Mouse (Mus musculus): ENCODE measurements at regions not wholly inside any gene's neighbourhood (a gene's known extent, or its start where the extent isn't known, plus 50 kb on each side); places are given as distances from the start of the nearest gene placed in this dataset.

DNA sequence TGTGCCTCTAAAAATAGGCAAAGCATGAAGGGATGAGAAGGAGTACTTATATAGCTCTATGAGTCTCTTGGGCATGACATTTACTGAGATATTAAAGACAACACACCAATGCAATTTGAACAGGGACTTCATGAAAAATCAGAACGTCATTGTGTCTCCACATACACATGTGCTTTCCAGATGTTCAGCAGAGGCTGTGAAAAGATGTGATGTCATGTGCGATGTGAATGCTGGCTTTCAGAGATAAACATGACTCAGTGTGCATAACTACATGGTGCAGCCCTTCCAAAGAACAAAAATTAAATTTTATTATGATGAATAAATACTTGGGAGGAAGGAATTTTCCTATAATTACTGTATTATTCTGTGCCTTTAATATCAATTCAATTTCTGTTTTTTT, 695.8 kb downstream of the Tlr4 start:
- TF ChIP-seq POLR2A (IDR thresholded peaks at IDR 0.05; ENCODE audit: low read depth, low read length) (no peak), CTCF (IDR thresholded peaks at IDR 0.05; ENCODE audit: borderline replicate concordance, insufficient read depth, low read length) (no peak)
- Histone ChIP-seq H3K4me1 (ENCODE audit: control insufficient read depth, insufficient read depth, low read length) (no peaks in the 10 kb centered on the region), H3K4me3 (ENCODE audit: insufficient read depth, low read length) (no peak overlapping the region), H3K27ac (ENCODE audit: insufficient read depth, low read length) (no peak overlapping the region)

DNA sequence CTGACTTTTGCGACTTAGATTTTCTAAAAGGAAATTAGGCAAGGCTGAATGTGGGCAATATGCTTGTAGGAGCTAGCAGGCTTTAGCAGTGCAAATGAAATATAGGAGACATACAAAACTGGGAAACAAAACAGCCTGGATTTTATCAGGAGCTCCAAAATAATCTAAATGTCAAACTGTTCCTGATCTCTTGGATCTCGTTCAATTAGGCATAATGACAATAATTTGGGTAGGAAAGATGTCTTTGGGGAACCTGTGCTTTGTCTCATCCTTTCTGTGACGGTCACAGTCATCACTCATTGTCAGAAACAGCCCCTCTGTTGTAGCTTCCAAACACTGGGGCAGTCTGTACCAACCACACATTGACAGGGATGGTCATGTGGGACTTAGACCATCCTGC, 702.2 kb downstream of the Tlr4 start:
- Histone ChIP-seq H3K27ac (ENCODE audit: insufficient read depth, low read length) (no peak overlapping the region), H3K4me3 (ENCODE audit: insufficient read depth, low read length) (no peak overlapping the region), H3K4me1 (ENCODE audit: control insufficient read depth, insufficient read depth, low read length) (no peaks in the 10 kb centered on the region)
- no peak for TF ChIP-seq CTCF (IDR thresholded peaks at IDR 0.05; ENCODE audit: borderline replicate concordance, insufficient read depth, low read length)
- no peak for TF ChIP-seq POLR2A (IDR thresholded peaks at IDR 0.05; ENCODE audit: low read depth, low read length)

DNA sequence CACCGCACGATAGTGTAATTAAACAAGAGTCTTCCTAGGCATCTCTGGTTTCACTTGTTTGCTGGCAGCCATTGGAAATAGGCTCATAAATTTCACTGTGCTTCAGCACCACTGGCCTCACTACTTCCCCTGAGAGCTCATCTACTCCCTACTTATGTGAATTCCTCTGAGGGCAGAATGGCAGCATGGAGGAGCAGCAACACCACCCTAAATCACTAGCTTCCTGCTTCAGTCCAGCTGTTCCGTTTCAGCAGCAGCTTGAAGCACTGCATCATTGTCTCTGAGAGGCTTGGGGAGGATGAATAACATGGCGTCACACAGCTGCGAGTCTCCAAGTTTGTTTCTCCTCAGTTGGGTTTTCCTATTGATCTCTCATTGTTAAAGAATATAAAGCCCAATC, 712.1 kb downstream of the Tlr4 start:
- Histone ChIP-seq H3K4me1 (ENCODE audit: control insufficient read depth, insufficient read depth, low read length) (no peaks in the 10 kb centered on the region), H3K27ac (ENCODE audit: insufficient read depth, low read length) (no peak overlapping the region), H3K4me3 (ENCODE audit: insufficient read depth, low read length) (no peak overlapping the region)
- TF ChIP-seq POLR2A (IDR thresholded peaks at IDR 0.05; ENCODE audit: low read depth, low read length) (no peak), CTCF (IDR thresholded peaks at IDR 0.05; ENCODE audit: borderline replicate concordance, insufficient read depth, low read length) (no peak)

DNA sequence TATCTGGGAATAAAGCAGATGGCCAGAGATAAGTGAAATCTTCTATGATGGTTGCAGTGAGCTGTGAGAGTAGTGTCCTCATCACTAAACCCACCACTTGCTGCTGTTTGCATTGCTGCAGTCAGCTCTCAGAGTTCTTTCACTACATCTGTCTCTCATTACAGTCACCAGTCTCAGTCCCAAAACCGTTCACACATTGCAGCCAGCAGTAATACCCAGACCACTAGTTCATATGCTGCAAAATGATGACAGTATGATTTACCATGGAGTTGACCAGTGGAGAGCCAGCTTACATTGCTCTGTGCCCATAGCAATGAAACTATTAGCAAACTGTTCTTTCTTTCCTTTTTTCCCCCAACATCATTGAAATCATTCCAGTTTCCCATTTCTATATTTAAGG, 718.6 kb downstream of the Tlr4 start:
- no peak for TF ChIP-seq CTCF (IDR thresholded peaks at IDR 0.05; ENCODE audit: borderline replicate concordance, insufficient read depth, low read length)
- no peak for TF ChIP-seq POLR2A (IDR thresholded peaks at IDR 0.05; ENCODE audit: low read depth, low read length)
- Histone ChIP-seq H3K4me3 (ENCODE audit: insufficient read depth, low read length) (no peak overlapping the region), H3K27ac (ENCODE audit: insufficient read depth, low read length) (no peak overlapping the region), H3K4me1 (ENCODE audit: control insufficient read depth, insufficient read depth, low read length) (no peaks in the 10 kb centered on the region)

DNA sequence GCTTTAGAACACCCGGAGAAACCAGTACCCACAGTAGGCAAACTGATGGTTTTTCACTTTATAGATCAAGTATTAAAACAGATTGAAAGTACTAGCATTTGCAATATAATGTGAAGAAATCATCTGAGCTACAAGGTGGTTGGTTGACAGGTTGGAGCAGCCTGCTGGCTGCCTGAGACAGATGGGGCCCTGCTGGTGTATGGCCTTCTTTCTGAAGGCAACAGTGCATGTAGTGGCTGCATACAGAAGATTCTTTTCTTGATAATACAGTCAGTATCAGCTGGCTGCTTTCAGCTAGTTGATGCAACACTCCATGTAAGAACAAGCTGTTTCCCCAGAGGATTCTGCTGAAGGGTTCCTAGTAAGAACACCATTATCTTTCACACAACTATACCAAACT, 720.6 kb downstream of the Tlr4 start:
- H3K4me3 ChIP-seq (ENCODE audit: insufficient read depth, low read length) = no peak overlapping the region
- H3K4me1 ChIP-seq (ENCODE audit: control insufficient read depth, insufficient read depth, low read length) = no peaks in the 10 kb centered on the region
- TF ChIP-seq POLR2A (IDR thresholded peaks at IDR 0.05; ENCODE audit: low read depth, low read length) = no peak
- TF ChIP-seq CTCF (IDR thresholded peaks at IDR 0.05; ENCODE audit: borderline replicate concordance, insufficient read depth, low read length) = no peak
- H3K27ac ChIP-seq (ENCODE audit: insufficient read depth, low read length) = no peak overlapping the region

DNA sequence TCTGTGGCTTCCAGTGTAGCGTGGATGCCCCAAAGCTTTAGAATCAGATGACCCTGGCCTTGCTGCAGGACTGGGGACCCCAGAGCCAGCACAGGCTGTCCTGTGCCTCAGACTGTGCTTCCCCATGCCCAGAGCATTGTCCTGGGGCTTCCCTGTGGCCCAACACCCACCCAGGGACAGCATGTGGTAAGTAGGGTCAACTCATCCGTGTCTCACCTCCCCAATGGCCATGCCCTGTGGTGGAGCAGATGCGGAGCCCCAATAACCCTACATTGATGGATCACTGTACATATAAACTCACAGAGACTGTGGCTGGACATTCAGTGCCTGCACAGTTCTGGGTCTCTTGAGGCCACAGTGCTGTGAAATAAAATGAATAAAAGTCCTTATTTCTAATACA, 726.1 kb downstream of the Tlr4 start:
- TF ChIP-seq POLR2A (IDR thresholded peaks at IDR 0.05; ENCODE audit: low read depth, low read length) (no peak), CTCF (IDR thresholded peaks at IDR 0.05; ENCODE audit: borderline replicate concordance, insufficient read depth, low read length) (no peak)
- no peak overlapping the region for H3K27ac ChIP-seq (ENCODE audit: insufficient read depth, low read length)
- H3K4me3 ChIP-seq (ENCODE audit: insufficient read depth, low read length) = no peak overlapping the region
- no peaks in the 10 kb centered on the region for H3K4me1 ChIP-seq (ENCODE audit: control insufficient read depth, insufficient read depth, low read length)

DNA sequence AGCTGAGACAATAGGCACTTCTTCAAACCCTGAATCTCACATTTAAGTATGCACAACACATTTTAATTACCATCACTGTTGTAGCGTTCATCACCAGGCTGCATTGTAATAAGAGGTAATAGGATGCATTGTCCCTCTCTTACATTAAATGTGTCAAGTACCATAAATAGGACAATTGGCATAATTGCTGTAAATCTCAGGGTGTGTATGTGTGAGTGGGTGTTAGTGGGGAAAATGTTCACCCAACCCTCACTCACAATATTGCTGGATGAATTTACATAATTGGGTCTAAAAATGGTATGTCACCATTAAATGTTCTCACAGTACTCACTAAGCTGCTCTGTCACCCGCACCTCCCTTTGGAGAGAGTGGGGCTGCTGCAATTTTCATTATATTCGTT, 747.4 kb downstream of the Tlr4 start:
- H3K27ac ChIP-seq (ENCODE audit: insufficient read depth, low read length) = no peak overlapping the region
- H3K4me3 ChIP-seq (ENCODE audit: insufficient read depth, low read length) = no peak overlapping the region

DNA sequence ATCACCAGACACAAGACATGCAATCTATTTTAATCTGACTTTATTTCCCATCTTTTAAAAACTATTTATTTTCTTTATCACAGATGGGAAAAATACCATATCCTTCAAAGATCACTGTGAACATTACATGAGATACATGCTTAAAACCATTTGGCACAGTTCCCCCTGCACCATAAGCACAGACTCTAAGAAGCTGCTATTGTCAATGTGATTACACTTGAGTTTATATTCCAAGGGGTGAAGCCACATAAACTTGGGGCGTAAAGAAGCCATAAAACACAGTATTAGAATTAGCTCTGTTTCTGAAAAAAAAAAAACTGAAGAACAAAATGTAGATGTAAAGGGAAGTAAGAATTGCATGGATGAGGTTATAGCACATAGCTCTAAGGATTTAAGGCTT, 762.1 kb downstream of the Tlr4 start:
- Histone ChIP-seq H3K27ac (ENCODE audit: insufficient read depth, low read length) (no peak overlapping the region), H3K4me3 (ENCODE audit: insufficient read depth, low read length) (no peak overlapping the region), H3K4me1 (ENCODE audit: control insufficient read depth, insufficient read depth, low read length) (no peaks in the 10 kb centered on the region)
- TF ChIP-seq POLR2A (IDR thresholded peaks at IDR 0.05; ENCODE audit: low read depth, low read length) (no peak), CTCF (IDR thresholded peaks at IDR 0.05; ENCODE audit: borderline replicate concordance, insufficient read depth, low read length) (no peak)

More for the DNA sequence above, 747.4 kb downstream of the Tlr4 start:
- TF ChIP-seq POLR2A (IDR thresholded peaks at IDR 0.05; ENCODE audit: low read depth, low read length) (no peak), CTCF (IDR thresholded peaks at IDR 0.05; ENCODE audit: borderline replicate concordance, insufficient read depth, low read length) (no peak)
- H3K4me1 ChIP-seq (ENCODE audit: control insufficient read depth, insufficient read depth, low read length) = no peaks in the 10 kb centered on the region

DNA sequence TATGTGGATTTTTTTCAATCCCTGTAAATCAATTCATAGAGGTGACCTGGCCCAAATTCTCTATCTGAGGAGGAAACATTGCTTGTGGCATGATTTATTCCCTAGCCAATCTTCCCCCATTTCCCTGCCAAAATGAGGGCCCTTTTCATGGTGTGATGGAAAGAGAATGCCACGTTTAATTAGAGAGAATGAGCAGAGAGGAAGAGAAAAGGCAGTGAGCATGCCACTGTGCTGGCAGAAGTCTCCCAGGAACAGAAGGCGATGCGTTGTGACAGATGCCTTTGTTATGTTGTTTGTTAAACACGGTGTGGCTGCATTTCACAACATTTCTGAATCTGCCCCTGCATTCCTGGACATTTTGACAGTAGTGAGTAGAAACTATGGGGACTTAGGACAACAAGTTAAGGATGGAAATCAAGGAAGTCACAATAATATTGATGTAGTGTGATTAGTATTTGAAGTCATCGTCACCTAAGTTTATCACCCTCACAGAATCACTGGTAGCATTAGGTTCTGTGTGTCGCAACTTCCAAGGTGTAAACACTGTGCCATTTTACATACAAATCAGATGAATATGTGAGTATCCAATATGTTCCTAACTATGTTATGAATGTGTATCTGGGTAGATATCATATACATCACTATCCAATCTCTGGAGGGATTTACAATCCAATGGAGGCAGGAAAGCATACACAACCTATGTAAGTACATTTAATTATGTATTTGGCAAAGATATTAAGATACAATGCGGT, 762.8 kb downstream of the Tlr4 start:
- no peak overlapping the region for H3K4me3 ChIP-seq (ENCODE audit: insufficient read depth, low read length)
- no peaks in the 10 kb centered on the region for H3K4me1 ChIP-seq (ENCODE audit: control insufficient read depth, insufficient read depth, low read length)
- H3K27ac ChIP-seq (ENCODE audit: insufficient read depth, low read length) = no peak overlapping the region
- TF ChIP-seq POLR2A (IDR thresholded peaks at IDR 0.05; ENCODE audit: low read depth, low read length) = no peak
- TF ChIP-seq CTCF (IDR thresholded peaks at IDR 0.05; ENCODE audit: borderline replicate concordance, insufficient read depth, low read length) = no peak

DNA sequence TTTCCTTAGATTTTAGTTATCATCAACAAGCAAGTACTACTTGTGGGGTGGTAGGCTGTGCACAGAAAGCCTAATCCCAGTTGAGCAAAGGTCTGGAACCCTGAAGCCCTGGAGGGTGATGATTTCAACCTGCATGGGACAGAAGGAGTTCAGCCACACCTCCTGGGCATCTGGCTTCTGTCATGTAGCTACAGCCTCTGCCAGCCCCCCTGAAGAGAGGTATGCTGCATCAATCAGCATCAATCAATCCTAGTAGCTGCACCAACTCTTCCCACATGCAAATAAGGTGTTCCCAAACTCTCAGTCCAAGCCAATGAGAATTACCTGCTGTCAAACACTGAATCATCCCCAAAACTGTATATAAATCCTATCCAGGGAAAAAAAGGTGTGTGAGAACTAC, 779.8 kb downstream of the Tlr4 start:
- Histone ChIP-seq H3K4me1 (ENCODE audit: control insufficient read depth, insufficient read depth, low read length) (no peaks in the 10 kb centered on the region), H3K4me3 (ENCODE audit: insufficient read depth, low read length) (no peak overlapping the region), H3K27ac (ENCODE audit: insufficient read depth, low read length) (no peak overlapping the region)
- TF ChIP-seq POLR2A (IDR thresholded peaks at IDR 0.05; ENCODE audit: low read depth, low read length) (no peak), CTCF (IDR thresholded peaks at IDR 0.05; ENCODE audit: borderline replicate concordance, insufficient read depth, low read length) (no peak)

All from embryonic fibroblast, embryonic 13.5 days (primary cell).